Mouse (Mus musculus) embryonic facial prominence, embryonic 10.5 days (tissue): ENCODE data around the gene Ifit1bl2. TPM values are rescaled to one million over a fixed set of nuclear protein-coding genes. Genes with fewer than 3 reads are reported as not detected.
"Not testable (repeated sequence)": the region's sequence is repeated elsewhere in the genome, so short reads cannot be mapped to it uniquely, and the experiment has no call there.

Experiments used
- DNase-seq: peaks from one replicate; pipeline ENCODE4 v3.0.0-alpha.2; 2017; ENCODE audit warnings: low spot score
- H3K27ac ChIP-seq: fragments of 300-500 bp; sonication (generic); replicated peaks from 2 replicates; pipeline ENCODE4 v1.5.1; 2016; ENCODE audit warnings: mild to moderate bottlenecking
- H3K27me3 ChIP-seq: fragments of 300-500 bp; sonication (generic); replicated peaks from 2 replicates; pipeline ENCODE4 v1.6.1; 2016; ENCODE audit warnings: low read depth, mild to moderate bottlenecking; ENCODE audit not compliant: poor library complexity, severe bottlenecking
- H3K36me3 ChIP-seq: fragments of 300-500 bp; sonication (generic); replicated peaks from 2 replicates; pipeline ENCODE4 v1.6.1; 2016; ENCODE audit warnings: mild to moderate bottlenecking, moderate library complexity
- H3K4me1 ChIP-seq: fragments of 300-500 bp; sonication (generic); 2 replicates; pipeline ENCODE4 v1.6.1; 2016
- H3K4me3 ChIP-seq: fragments of 300-500 bp; sonication (generic); 2 replicates; pipeline ENCODE4 v1.5.1; 2016; ENCODE audit warnings: mild to moderate bottlenecking, moderate library complexity
- H3K9me3 ChIP-seq: fragments of 300-500 bp; sonication (generic); 2 replicates; pipeline ENCODE4 v1.6.1; 2016; ENCODE audit warnings: mild to moderate bottlenecking
- WGBS: fragments of 180-500 bp; shearing (Covaris S2); methylation state at CpG from one replicate; pipeline ENCODE4 v1.1.7; 2016; 5-methylcytosine and 5-hydroxymethylcytosine counted together
- polyA plus RNA-seq: library from polyadenylated mRNA; unstranded; fragments of >200 nt; fragmentation: Nextera tagmentation; extraction: Ambion mirVana; gene quantifications from 2 replicates; pipeline ENCODE4 v1.2.1, GENCODE M21; 2016

Ifit1bl2 gene
- polyA plus RNA-seq, 1 experiment from 2014 or later: 0.05 TPM

GRCm38 (mm10) chr19:34642616-34643015 is 2.1 kb upstream of the Ifit1bl2 start:
- Histone ChIP-seq H3K4me3 (no peak overlapping the region), H3K4me1 (peaks cover 6% of the 10 kb centered on the region; the same call in 1 of the 2 replicates), H3K27ac (no peak overlapping the region), H3K9me3 (no peaks in the 10 kb centered on the region), H3K36me3 (no peaks in the 10 kb centered on the region), H3K27me3 (no peaks in the 10 kb centered on the region)
- DNase-seq: no peak
- WGBS: 79% methylated on average over 5 of the region's 5 CpGs

GRCm38 (mm10) chr19:34636933-34637557 is 3.5 kb downstream of the Ifit1bl2 start:
- H3K27me3 ChIP-seq: no peaks in the 10 kb centered on the region
- 18% methylated on average over 3 of the region's 3 CpGs for WGBS

GRCm38 (mm10) chr19:34633484-34633883 is 7.1 kb downstream of the Ifit1bl2 start:
- Histone ChIP-seq H3K4me1 (no peaks in the 10 kb centered on the region), H3K9me3 (no peaks in the 10 kb centered on the region), H3K4me3 (no peak overlapping the region), H3K36me3 (no peaks in the 10 kb centered on the region), H3K27ac (no peak overlapping the region), H3K27me3 (no peaks in the 10 kb centered on the region)
- no peak for DNase-seq
- 84% methylated on average over 2 of the region's 2 CpGs for WGBS

More at GRCm38 (mm10) chr19:34636933-34637557, 3.5 kb downstream of the Ifit1bl2 start:
- Histone ChIP-seq H3K27ac (no peak overlapping the region), H3K4me1 (peaks cover 6% of the 10 kb centered on the region; the same call in 1 of the 2 replicates), H3K4me3 (no peak overlapping the region), H3K9me3 (no peaks in the 10 kb centered on the region), H3K36me3 (no peaks in the 10 kb centered on the region)
- peak; percentile 57 for DNase-seq

- Histone ChIP-seq H3K27ac (no peak overlapping the region), H3K36me3 (no peaks in the 10 kb centered on the region), H3K4me1 (no peaks in the 10 kb centered on the region), H3K9me3 (no peaks in the 10 kb centered on the region), H3K27me3 (no peaks in the 10 kb centered on the region), H3K4me3 (no peak overlapping the region)
- DNase-seq: no peak
Measured at GRCm38 (mm10) chr19:34631487-34631886, 9.1 kb downstream of the Ifit1bl2 start.

- no peak overlapping the region for H3K27ac ChIP-seq
- no peak overlapping the region for H3K4me3 ChIP-seq
- DNase-seq: no peak
- H3K9me3 ChIP-seq: no peaks in the 10 kb centered on the region
- no peaks in the 10 kb centered on the region for H3K4me1 ChIP-seq
- 78% methylated on average over 2 of the region's 2 CpGs for WGBS
- no peaks in the 10 kb centered on the region for H3K36me3 ChIP-seq
- no peaks in the 10 kb centered on the region for H3K27me3 ChIP-seq
Measured at GRCm38 (mm10) chr19:34627496-34627895, 13.0 kb downstream of the Ifit1bl2 start.

- Histone ChIP-seq H3K27ac (no peak overlapping the region), H3K36me3 (no peaks in the 10 kb centered on the region), H3K4me3 (no peak overlapping the region), H3K27me3 (no peaks in the 10 kb centered on the region), H3K4me1 (no peaks in the 10 kb centered on the region), H3K9me3 (no peaks in the 10 kb centered on the region)
- DNase-seq: no peak
- WGBS: 81% methylated on average over 4 of the region's 4 CpGs
Measured at GRCm38 (mm10) chr19:34624663-34625062, 15.9 kb downstream of the Ifit1bl2 start.

- Histone ChIP-seq H3K4me3 (no peak overlapping the region), H3K36me3 (no peaks in the 10 kb centered on the region), H3K27me3 (no peaks in the 10 kb centered on the region), H3K27ac (no peak overlapping the region), H3K4me1 (no peaks in the 10 kb centered on the region), H3K9me3 (no peaks in the 10 kb centered on the region)
- WGBS: 95% methylated on average over 6 of the region's 6 CpGs
- no peak for DNase-seq
Measured at GRCm38 (mm10) chr19:34623781-34624180, 16.8 kb downstream of the Ifit1bl2 start.

GRCm38 (mm10) chr19:34620871-34621270 is 19.7 kb downstream of the Ifit1bl2 start:
- DNase-seq: no peak

GRCm38 (mm10) chr19:34612243-34613001 is 28.1 kb downstream of the Ifit1bl2 start:
- not testable (repeated sequence) for H3K4me1 ChIP-seq, H3K9me3 ChIP-seq, H3K27me3 ChIP-seq, H3K36me3 ChIP-seq, DNase-seq, H3K27ac ChIP-seq, H3K4me3 ChIP-seq
- 91% methylated on average over 6 of the region's 11 CpGs for WGBS

More at GRCm38 (mm10) chr19:34620871-34621270, 19.7 kb downstream of the Ifit1bl2 start:
- H3K9me3 ChIP-seq: no peaks in the 10 kb centered on the region
- no peaks in the 10 kb centered on the region for H3K4me1 ChIP-seq
- no peak overlapping the region for H3K4me3 ChIP-seq
- H3K27me3 ChIP-seq: no peaks in the 10 kb centered on the region
- no peak overlapping the region for H3K27ac ChIP-seq
- 90% methylated on average over 5 of the region's 5 CpGs for WGBS
- H3K36me3 ChIP-seq: no peaks in the 10 kb centered on the region

GRCm38 (mm10) chr19:34610118-34610517 is 30.4 kb downstream of the Ifit1bl2 start:
- DNase-seq, H3K4me3 ChIP-seq, H3K27ac ChIP-seq, H3K9me3 ChIP-seq, H3K4me1 ChIP-seq, H3K36me3 ChIP-seq, H3K27me3 ChIP-seq: not testable (repeated sequence)
- 69% methylated on average over 3 of the region's 3 CpGs for WGBS

GRCm38 (mm10) chr19:34607237-34608051 is 33.1 kb downstream of the Ifit1bl2 start, which contains the start of gene Ifit3b:
Gene Ifit3b, plus strand, starts transcription at chr19:34607970.
- 53% methylated on average over 4 of the region's 4 CpGs for WGBS
- not testable (repeated sequence) for H3K36me3 ChIP-seq, DNase-seq, H3K9me3 ChIP-seq, H3K4me3 ChIP-seq, H3K4me1 ChIP-seq, H3K27ac ChIP-seq, H3K27me3 ChIP-seq

- H3K27me3 ChIP-seq: no peaks in the 10 kb centered on the region
- no peak overlapping the region for H3K27ac ChIP-seq
- H3K36me3 ChIP-seq: no peaks in the 10 kb centered on the region
- no peak overlapping the region for H3K4me3 ChIP-seq
- no peak for DNase-seq
- H3K4me1 ChIP-seq: no peaks in the 10 kb centered on the region
- no peaks in the 10 kb centered on the region for H3K9me3 ChIP-seq
- whole genome bisulfite sequencing: 82% methylated on average over 3 of the region's 3 CpGs
Measured at GRCm38 (mm10) chr19:34605472-34605871, 35.1 kb downstream of the Ifit1bl2 start.
